Mouse (Mus musculus): ENCODE measurements around the gene Bcl7c. TPM values are rescaled to one million over a fixed set of nuclear protein-coding genes. Genes with fewer than 3 reads are reported as not detected.
"Not testable (repeated sequence)": the region's sequence is repeated elsewhere in the genome, so short reads cannot be mapped to it uniquely, and the experiment has no call there.

The Bcl7c gene
- total RNA-seq, 2 experiments from 2014 or later: 2.6 to 9.6 TPM

GRCm38 (mm10) chr7:127656946-127657345 is 51.8 kb downstream of the Bcl7c start:
- peak; percentile 60; the same call in 1 of the 2 replicates for ATAC-seq (replicated peaks; ENCODE audit: low FRiP score, poor library complexity, severe bottlenecking)

GRCm38 (mm10) chr7:127654318-127654717 is 54.4 kb downstream of the Bcl7c start:
- ATAC-seq (replicated peaks; ENCODE audit: low FRiP score, poor library complexity, severe bottlenecking): no peak

DNA sequence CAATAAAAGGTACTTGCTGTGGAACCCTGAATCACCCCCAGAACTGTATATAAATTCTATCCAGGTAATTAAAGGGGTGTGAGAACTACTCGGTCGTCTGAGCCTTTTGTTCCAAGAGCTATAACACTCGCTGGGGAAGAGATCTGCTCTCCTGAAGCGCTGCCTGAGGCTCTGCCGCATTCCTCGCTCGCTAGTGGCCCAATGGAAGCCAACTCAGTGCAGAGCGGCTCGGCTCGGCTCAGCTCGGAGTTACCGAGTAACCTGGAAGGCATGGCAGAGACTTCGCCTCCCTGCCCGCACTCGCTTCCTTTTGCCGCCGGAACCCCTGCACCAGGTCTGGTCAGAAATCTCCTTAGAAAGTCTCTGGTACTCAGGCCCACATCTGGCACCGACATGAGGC is 56.7 kb downstream of the Bcl7c start:
- no peak for ATAC-seq (replicated peaks; ENCODE audit: low FRiP score, poor library complexity, severe bottlenecking)

GRCm38 (mm10) chr7:127651624-127652023 is 57.1 kb downstream of the Bcl7c start:
- no peak for ATAC-seq (replicated peaks; ENCODE audit: low FRiP score, poor library complexity, severe bottlenecking)

DNA sequence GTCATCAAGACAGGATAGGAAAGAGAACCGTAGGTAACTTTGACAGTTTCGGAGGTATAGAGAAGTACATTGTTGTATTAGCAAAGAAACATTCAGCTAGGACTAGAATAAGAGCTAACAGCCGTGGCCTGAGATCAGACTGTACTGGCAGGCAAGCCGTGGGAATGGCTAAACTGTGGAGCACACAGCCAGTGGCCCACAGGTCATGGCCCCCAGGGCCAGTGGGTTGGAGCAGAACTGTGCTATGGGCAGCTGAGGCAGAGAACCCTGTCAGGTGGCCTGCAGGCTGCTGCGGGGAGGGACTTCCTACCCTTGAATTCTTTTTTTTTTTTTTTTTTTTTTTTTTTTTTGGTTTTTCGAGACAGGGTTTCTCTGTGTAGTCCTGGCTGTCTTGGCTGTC is 59.5 kb downstream of the Bcl7c start:
- no peak for ATAC-seq (replicated peaks; ENCODE audit: low FRiP score, poor library complexity, severe bottlenecking)

DNA sequence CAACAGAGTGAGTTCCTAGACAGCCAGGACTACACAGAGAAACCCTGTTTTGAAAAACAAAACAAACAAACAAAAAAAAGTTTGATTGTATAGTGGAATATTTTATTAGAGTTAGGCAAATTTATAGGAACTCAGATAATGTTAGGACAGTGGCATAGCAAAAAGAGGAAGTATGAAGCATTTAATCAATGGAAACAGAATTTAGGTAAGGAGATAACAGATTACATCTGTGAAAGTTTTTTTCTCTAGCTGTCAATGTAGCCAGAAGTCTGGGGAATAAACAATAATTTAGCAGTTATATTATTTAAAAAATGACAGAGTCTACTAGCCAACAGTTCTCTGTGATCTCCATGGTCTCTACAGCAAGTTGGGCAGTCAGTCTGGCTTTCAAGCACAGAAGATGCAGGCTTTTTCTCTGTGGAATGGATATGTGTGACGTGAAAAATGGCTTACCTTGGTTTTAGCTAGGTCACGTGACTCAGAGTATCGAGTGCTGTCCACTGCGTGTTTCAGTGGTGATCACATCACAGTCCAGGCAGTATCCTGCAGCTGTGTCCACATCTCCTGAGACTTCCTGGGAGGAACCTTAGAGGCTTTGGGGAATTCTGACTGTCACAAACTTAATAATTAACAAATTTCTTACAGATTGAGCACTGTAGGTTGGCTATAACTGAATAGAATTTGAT is 60.1 kb downstream of the Bcl7c start:
- ATAC-seq (replicated peaks; ENCODE audit: low FRiP score, poor library complexity, severe bottlenecking): no peak

GRCm38 (mm10) chr7:127647576-127647975 is 61.2 kb downstream of the Bcl7c start:
- not testable (repeated sequence) for ATAC-seq (replicated peaks; ENCODE audit: low FRiP score, poor library complexity, severe bottlenecking)

DNA sequence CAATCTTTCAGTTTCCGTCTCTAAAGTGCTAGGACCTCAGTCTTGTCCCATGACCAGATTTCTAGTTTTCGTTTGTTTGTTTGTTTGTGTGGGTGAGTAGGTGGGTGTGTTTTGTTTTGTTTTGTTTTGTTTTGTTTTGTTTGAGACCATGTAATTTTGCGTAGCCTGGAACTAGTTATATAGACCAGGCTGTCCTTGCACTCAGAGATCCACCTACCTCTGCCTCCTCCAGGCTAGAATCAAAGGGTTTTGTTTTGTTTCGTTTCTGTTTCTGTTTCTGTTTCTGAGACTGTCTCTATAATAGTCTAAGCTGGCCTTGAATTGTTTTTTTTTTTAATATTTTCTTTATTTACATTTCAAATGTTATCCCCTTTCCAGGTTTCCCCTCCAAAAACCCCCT is 62.4 kb downstream of the Bcl7c start:
- ATAC-seq (replicated peaks; ENCODE audit: low FRiP score, poor library complexity, severe bottlenecking): no peak

GRCm38 (mm10) chr7:127642254-127642653 is 66.5 kb downstream of the Bcl7c start:
- no peak for ATAC-seq (replicated peaks; ENCODE audit: low FRiP score, poor library complexity, severe bottlenecking)

- no peak for ATAC-seq (replicated peaks; ENCODE audit: low FRiP score, poor library complexity, severe bottlenecking)
These were observed 67.5 kb downstream of the Bcl7c start for GRCm38 (mm10) chr7:127641260-127641659.

GRCm38 (mm10) chr7:127636963-127637362 is 71.8 kb downstream of the Bcl7c start:
- ATAC-seq (replicated peaks; ENCODE audit: low FRiP score, poor library complexity, severe bottlenecking): no peak; the same call in 1 of the 2 replicates

DNA sequence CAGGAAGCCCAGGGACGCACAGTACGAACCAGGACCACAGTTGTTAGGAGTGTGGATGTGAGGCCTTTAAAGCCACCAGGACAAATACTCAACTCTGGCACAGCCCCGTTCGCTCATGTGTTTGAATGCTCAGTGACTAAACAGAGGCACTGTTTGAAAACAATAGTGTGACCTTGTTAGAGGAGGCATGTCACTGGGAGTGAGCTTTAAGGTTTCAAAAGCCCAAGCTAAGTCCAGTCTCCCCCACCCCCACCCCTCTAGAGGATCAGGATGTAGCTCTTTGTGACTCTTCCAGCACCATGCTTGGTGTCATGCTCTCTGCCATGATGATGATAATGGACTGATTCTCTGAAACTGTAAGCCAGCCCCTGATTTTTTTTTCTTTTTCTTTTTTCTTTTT is 77.3 kb downstream of the Bcl7c start:
- ATAC-seq (replicated peaks; ENCODE audit: low FRiP score, poor library complexity, severe bottlenecking): no peak

DNA sequence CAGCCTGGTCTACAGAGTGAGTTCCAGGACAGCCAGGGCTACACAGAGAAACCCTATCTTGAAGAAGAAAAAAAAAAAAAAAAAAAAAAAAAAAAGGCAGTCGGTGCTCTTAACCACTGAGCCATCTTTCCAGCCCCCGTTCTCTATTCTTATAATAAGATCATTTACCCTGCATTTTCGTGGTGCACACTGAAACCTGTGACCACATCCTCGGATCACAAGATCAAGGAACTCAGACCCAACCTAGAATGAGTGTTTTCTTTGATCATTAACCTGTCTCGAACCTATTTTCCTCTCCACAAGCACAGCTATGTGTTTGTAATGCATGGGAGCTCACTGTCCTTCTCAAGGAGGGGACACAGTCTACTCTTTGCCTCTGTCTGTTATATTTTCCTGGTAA is 80.1 kb downstream of the Bcl7c start:
- no peak for ATAC-seq (replicated peaks; ENCODE audit: low FRiP score, poor library complexity, severe bottlenecking)

DNA sequence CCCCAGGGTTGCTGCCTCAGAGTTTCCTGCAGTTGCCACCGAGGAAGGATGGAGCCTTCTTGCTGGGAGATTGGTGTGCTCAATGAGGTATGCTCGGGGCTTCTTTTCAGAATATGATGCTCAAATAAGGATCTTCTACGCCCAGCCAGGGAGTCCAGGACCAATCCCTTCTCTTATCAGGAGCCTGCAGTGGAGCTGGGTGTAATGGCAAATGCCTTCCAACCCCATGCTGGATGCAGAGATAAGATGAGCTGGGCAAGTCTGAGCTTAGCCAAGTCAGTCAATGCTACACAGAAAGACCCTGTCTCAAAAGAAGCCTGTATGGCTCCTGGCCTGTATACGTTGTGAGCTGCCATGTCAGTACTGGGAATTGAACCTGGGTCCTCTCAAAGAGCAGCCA is 82.3 kb downstream of the Bcl7c start:
- peak; percentile 100 for ATAC-seq (replicated peaks; ENCODE audit: low FRiP score, poor library complexity, severe bottlenecking)

DNA sequence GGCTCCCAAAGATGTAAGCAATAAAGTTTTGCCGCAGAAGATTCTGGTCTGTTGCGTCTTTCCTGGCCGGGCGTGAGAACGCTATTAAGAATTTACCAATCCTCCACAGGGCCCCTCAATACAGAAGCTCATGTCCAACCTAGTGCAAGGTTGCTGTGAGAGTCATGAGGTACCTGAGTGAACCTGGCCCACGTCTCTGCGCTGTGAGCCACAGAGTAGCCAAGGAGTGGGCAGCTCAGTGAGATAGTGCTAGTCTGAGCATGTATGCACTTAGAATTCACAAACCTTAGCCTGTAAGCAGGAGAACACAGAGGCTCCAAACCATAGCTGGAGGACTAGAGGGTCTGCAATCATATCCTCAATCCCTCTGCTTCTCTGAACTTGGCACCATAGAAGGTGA is 82.7 kb downstream of the Bcl7c start:
- ATAC-seq (replicated peaks; ENCODE audit: low FRiP score, poor library complexity, severe bottlenecking): peak; percentile 56

DNA sequence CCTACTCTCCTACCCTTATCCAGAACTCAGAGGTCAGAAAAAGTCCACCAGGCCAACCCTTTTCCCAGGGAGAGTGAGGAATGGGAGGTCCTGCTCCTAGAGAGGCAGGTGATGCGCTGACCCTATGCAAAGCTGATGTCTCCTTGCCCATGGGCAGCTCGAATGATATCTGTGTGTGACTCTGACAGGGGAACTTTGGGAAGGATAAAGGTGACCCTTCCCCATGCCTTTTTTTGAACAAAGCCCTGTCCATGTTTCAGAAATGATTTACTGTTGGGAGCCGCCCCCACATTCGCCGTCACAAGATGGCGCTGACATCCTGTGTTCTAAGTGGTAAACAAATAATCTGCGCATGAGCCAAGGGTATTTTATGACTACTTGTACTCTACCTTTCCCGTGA is 90.3 kb downstream of the Bcl7c start:
- not testable (repeated sequence) for ATAC-seq (replicated peaks; ENCODE audit: low FRiP score, poor library complexity, severe bottlenecking)

DNA sequence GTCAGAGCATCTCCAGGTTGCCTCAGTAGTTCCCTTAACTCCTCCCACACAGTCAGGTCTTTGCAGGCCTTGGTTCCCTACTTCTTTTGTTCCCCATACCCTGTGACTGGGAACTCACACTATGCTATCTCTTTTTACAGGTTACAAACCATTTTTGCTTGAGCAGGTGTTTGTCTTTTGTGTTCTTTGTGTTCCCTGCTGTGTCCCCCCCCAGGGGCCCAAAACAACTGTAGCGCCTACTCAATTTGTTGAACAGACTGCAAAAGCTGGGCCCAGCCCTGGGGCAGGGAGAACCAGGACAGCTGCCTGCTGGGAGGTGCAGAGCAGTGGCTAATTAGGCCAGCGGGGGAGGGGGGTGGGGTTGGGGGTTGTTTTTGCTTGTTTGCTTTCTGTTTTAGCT is 90.8 kb downstream of the Bcl7c start:
- ATAC-seq (replicated peaks; ENCODE audit: low FRiP score, poor library complexity, severe bottlenecking): no peak

DNA sequence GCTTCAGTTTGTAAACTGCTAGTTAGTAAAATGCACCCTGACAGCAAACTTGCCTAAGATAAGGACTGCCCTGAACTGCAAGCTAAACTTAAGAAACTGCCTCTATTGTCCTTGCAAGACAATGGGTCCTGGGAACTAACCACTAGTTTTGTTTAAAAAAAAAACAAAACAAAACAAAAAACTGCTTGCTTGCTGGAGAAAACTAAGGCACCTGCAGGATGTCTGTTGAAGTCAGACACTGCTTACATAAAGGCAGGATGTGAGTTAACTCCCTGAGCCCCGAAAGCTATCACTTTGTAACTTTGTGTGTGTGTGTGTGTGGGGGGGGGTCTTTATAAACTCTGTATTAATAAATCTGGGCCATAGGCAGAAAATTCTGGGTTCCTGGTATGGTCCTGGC is 91.9 kb downstream of the Bcl7c start:
- ATAC-seq (replicated peaks; ENCODE audit: low FRiP score, poor library complexity, severe bottlenecking): no peak

DNA sequence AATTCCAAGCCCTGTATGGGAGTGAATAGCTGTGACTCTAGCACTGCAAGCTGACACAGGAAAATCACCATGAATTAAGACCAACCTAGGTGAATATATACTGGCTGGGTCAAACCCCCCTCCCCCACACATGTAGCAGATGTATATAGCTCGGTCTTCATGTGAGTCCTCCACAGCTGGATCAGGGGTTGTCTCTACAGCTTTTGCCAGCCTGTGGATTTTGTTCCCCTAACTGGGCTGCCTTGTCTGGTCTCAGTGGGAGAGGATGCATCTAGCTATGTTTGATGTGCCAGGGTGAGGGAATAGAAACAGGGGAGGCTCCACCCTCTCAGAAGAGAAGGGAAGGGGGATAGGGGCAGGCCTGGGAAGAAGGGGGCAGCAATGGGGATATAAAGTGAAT is 92.4 kb downstream of the Bcl7c start:
- ATAC-seq (replicated peaks; ENCODE audit: low FRiP score, poor library complexity, severe bottlenecking): no peak

DNA sequence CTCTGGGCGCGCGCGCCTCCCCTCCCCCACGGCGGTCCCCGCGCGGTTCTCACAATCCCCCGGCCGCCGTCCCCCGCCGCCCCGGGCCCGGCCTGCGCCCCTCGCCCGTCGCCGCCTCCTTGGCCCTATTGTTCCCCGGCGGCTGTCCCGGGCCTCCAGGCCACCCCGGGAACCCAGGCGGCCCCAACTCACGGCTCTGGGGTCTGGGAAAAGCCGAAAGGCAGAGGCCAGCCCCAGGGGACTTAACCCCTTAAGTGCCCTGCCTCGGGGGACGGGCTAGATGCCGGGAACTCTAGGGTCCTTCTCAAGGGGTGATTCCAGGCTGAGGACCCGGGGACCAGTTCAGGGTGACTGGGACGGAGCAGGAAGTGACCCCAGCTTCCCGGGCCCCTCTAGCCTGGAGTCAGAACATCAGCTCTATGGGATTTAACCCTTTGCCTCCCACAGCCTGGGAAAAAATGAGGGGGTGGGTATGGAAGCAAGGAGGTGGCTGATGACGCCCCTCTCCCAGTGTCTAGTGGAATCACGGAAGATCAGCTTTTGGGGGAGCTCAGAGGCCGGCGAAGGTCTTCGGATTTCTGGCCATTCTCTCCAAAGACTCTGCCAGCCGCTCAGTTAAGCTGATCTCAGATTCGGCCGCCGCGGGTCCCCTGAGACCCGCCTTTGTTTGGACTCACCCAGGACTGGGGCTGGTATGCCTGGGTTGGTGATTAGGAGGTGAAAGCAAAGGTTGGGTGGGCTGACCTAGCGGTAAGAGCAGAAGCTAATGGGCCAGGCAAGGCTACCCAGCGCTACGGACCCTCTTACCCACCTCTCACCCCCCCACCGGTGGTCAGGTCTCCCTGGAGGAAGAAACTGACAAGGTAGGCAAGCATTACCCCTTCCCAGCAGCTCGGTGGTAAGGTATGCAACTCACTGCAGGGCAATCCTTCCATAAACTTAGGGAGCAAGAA is 93.6 kb downstream of the Bcl7c start, which contains the start of gene Zfp629:
Gene Zfp629 (minus strand): TSS at position 907 of the 953 bp plus-strand sequence.
- no peak for ATAC-seq (replicated peaks; ENCODE audit: low FRiP score, poor library complexity, severe bottlenecking)

DNA sequence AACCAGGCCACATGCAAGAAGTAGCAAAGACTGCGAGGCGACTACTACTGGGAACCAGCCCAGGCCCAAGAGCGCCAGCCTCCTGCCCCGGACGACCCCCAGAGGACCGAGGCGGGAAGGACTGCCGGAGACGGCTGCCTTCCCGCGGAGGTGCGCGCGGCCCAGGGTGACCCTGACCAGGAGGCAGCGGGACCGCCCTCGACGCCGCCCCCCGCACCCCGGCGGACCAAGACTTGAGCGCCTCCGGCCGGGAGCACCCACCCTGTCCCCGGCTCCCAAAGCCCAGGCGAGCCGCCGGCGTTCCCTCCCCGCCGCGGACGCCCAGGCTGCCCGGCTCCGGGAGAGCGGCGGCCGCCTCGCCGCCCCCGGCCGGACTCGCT is 94.2 kb downstream of the Bcl7c start:
- peak; percentile 37 for ATAC-seq (replicated peaks; ENCODE audit: low FRiP score, poor library complexity, severe bottlenecking)

Data from erythroid progenitor cell, adult 5-6 weeks (primary cell).